9 mouse cellular contexts compared by ENCODE assay signal in the genomic region with DNA sequence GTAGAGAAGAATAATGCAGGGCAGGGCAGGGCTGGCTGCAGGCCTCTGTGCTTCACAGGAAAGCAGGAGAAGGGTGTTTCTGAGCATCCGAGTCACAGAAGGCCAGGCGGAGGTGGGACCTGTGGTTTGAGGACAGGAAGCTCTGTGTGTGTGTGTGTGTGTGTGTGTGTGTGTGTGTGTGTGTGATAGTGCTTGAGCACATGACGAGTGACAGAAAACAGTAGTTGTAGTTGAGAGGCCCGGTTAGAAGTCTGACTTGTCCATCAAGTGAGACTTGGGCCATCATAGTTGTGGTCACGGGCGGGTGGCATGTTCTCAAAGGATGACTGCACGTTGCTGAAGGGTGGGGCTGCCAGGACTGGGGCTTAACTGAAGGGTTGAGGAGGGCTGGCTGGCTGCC. TPM values are rescaled to one million over a fixed set of nuclear protein-coding genes. Genes with fewer than 3 reads are reported as not detected.
DNase-seq lines count a peak whose midpoint lies in the region; ATAC-seq and TF ChIP-seq lines count a peak whose summit lies in the region.
"Had no signal": no experiment of that assay in that cellular context is flagged by ENCODE, and none has a peak within 500 bp of the region (broad histone marks: within the 10 kb centered on the region; RNA-seq: fewer than 3 reads in every experiment).

No protein-coding gene starts in this region.

- no peak for TF ChIP-seq EP300 in liver, embryonic 14.5 days (IDR thresholded peaks at IDR 0.05; ENCODE audit: low read depth)

- H3K4me2 ChIP-seq in liver, embryonic 14.5 days (ENCODE audit: low read depth): no peak overlapping the region
- no peak overlapping the region for H3K4me2 ChIP-seq in hindbrain, embryonic 16.5 days (ENCODE audit: low read length)

- no peaks in the 10 kb centered on the region for H3K27me3 ChIP-seq in G1E (ENCODE audit: insufficient read depth, low read length)
- no peaks in the 10 kb centered on the region for H3K27me3 ChIP-seq in liver, embryonic 14.5 days (ENCODE audit: control insufficient read depth, insufficient read depth, low read length)
- H3K27me3 ChIP-seq in hindbrain, embryonic 16.5 days (replicated peaks; ENCODE audit: control insufficient read depth, insufficient read depth, low read length): no peaks in the 10 kb centered on the region

- H3K27ac ChIP-seq in liver, embryonic 14.5 days: no peak overlapping the region
- H3K27ac ChIP-seq in hindbrain, embryonic 16.5 days (ENCODE audit: low read depth, low read length): no peak overlapping the region
- H3K27ac ChIP-seq: heart, adult 2 months had no signal

- H3K36me3 ChIP-seq in G1E (replicated peaks): peaks cover 97% of the 10 kb centered on the region
- H3K36me3 ChIP-seq in liver, embryonic 14.5 days (replicated peaks; ENCODE audit: control insufficient read depth, insufficient read depth, low read depth): peaks cover 76% of the 10 kb centered on the region
- peaks cover 52% of the 10 kb centered on the region for H3K36me3 ChIP-seq in hindbrain, embryonic 16.5 days (ENCODE audit: control insufficient read depth, insufficient read depth, low read length)

- no peak overlapping the region for H3K9ac ChIP-seq in liver, embryonic 14.5 days (replicated peaks)
- H3K9ac ChIP-seq in hindbrain, embryonic 16.5 days (ENCODE audit: low read depth, low read length): no peak overlapping the region

- ATAC-seq in G1E (ENCODE audit: extremely low read depth, insufficient number of reproducible peaks, low FRiP score, poor library complexity, severe bottlenecking): peak; percentile 79
- ATAC-seq in liver, embryonic 14.5 days (ENCODE audit: insufficient read depth): peak; percentile 57; the same call in 1 of the 2 replicates
- no peak for ATAC-seq in hindbrain, embryonic 16.5 days
- ATAC-seq in frontal cortex, adult (ENCODE audit: low TSS enrichment): no peak

- no peaks in the 10 kb centered on the region for H3K9me3 ChIP-seq in G1E (replicated peaks)
- no peaks in the 10 kb centered on the region for H3K9me3 ChIP-seq in liver, embryonic 14.5 days (ENCODE audit: control insufficient read depth, low read length)
- H3K9me3 ChIP-seq in hindbrain, embryonic 16.5 days (ENCODE audit: control insufficient read depth, low read length): no peaks in the 10 kb centered on the region

- peaks cover 26% of the 10 kb centered on the region for H3K4me1 ChIP-seq in G1E (ENCODE audit: insufficient read depth, low read depth, low read length)
- peaks cover 0 to 3% of the 10 kb centered on the region in 2 experiments; a peak in 2 of 4 replicates for H3K4me1 ChIP-seq in liver, embryonic 14.5 days (replicated peaks; ENCODE audit: control insufficient read depth in 2 of 2, insufficient read depth in 2 of 2, low read length in 1 of 2)
- H3K4me1 ChIP-seq in hindbrain, embryonic 16.5 days (ENCODE audit: control insufficient read depth, insufficient read depth, low read depth, low read length): no peaks in the 10 kb centered on the region

- no peak for TF ChIP-seq CTCF in G1E (IDR thresholded peaks at IDR 0.05; ENCODE audit: low read depth, low read length)
- TF ChIP-seq CTCF in liver, embryonic 14.5 days (IDR thresholded peaks at IDR 0.05; ENCODE audit: low read depth): no peak

- H3K4me3 ChIP-seq in G1E (ENCODE audit: low read depth, low read length): no peak overlapping the region; the same call in 1 of the 2 replicates
- no peak overlapping the region for H3K4me3 ChIP-seq in liver, embryonic 14.5 days (ENCODE audit: insufficient read depth in 1 of 2, low read depth in 2 of 2, low read length in 2 of 2)
- H3K4me3 ChIP-seq in hindbrain, embryonic 16.5 days (ENCODE audit: low read length): no peak overlapping the region
- H3K4me3 ChIP-seq: heart, adult 2 months had no signal

- DNase-seq in B cell, adult 2 months: peak; percentile 58 to 65
- peak; percentile 66 for DNase-seq in G1E (ENCODE audit: low spot score)
- no peak for DNase-seq in liver, embryonic 14.5 days (ENCODE audit: low read depth in 3 of 3, low spot score in 3 of 3)
- DNase-seq in spleen, adult 12 weeks (ENCODE audit: low spot score): peak; percentile 25
- no peak for DNase-seq in cerebellum, adult 8-10 months

- WGBS in liver, embryonic 14.5 days (ENCODE audit: insufficient replicate concordance): 26% methylated on average over 7 of the region's 7 CpGs
- 91% methylated on average over 7 of the region's 7 CpGs for WGBS in hindbrain, embryonic 16.5 days

RNA-seq across cellular contexts. Expression of gene Usp48, which starts 16.1 kb away (rescaled TPM):
- 152 and 206 TPM in 2 replicates for total RNA-seq in G1E (2014; fragmentation: Nextera tagmentation)
- 126 and 137 TPM in 2 replicates for total RNA-seq in G1E (2017)
- polyA plus RNA-seq in G1E (2012): 30.1 and 71.2 TPM in 2 replicates
- polyA plus RNA-seq in liver, embryonic 14.5 days (2012; rRNA removed): 20.2 and 27.4 TPM in 2 replicates
- polyA plus RNA-seq in liver, embryonic 14.5 days (2014; fragmentation: Nextera tagmentation; extraction: Ambion mirVana): 25.9 and 29.6 TPM in 2 replicates
- polyA plus RNA-seq in hindbrain, embryonic 16.5 days (2015; fragmentation: Nextera tagmentation; extraction: Ambion mirVana): 55.7 and 60.7 TPM in 2 replicates

RNA-seq across cellular contexts. Expression of gene Ldlrad2, which starts 35.3 kb away (rescaled TPM):
- total RNA-seq in G1E (2014; fragmentation: Nextera tagmentation): not detected in 2 replicates
- not detected in 2 replicates for total RNA-seq in G1E (2017)
- not detected in 2 replicates for polyA plus RNA-seq in G1E (2012)
- polyA plus RNA-seq in liver, embryonic 14.5 days (2012; rRNA removed): not detected in 2 replicates
- polyA plus RNA-seq in liver, embryonic 14.5 days (2014; fragmentation: Nextera tagmentation; extraction: Ambion mirVana): not detected in 2 replicates
- 0.57 and 0.99 TPM in 2 replicates for polyA plus RNA-seq in hindbrain, embryonic 16.5 days (2015; fragmentation: Nextera tagmentation; extraction: Ambion mirVana)
- total RNA-seq: heart, adult 2 months had no signal
- polyA plus RNA-seq: heart, adult 2 months; large intestine, adult 2 months had no signal

RNA-seq across cellular contexts. Expression of gene Rap1gap, which starts 54.8 kb away (rescaled TPM):
- total RNA-seq in G1E (2014; fragmentation: Nextera tagmentation) (not detected in 2 replicates), G1E (2017) (not detected in 2 replicates)
- not detected in 2 replicates for polyA plus RNA-seq in G1E (2012)
- polyA plus RNA-seq in liver, embryonic 14.5 days (2012; rRNA removed): 2.7 and 3.1 TPM in 2 replicates
- polyA plus RNA-seq in liver, embryonic 14.5 days (2014; fragmentation: Nextera tagmentation; extraction: Ambion mirVana): 1.6 and 1.7 TPM in 2 replicates
- 119 and 120 TPM in 2 replicates for polyA plus RNA-seq in hindbrain, embryonic 16.5 days (2015; fragmentation: Nextera tagmentation; extraction: Ambion mirVana)

Comparison
In these comparisons a context has a peak if more than half of its experiments do, and no peak if none do; other contexts are left out.
1. DNase-seq: peak in B cell, adult 2 months (2 of 2), G1E (single experiment) and spleen, adult 12 weeks (single experiment); none in liver, embryonic 14.5 days (0 of 3) and cerebellum, adult 8-10 months (single experiment).
2. ATAC-seq: peak in G1E (single experiment) and liver, embryonic 14.5 days (single experiment); none in hindbrain, embryonic 16.5 days (single experiment) and frontal cortex, adult (single experiment).
3. RNA of gene Rap1gap, which starts 54.8 kb away (polyA plus RNA-seq): 119 to 120 TPM in hindbrain, embryonic 16.5 days; 1.6 to 3.1 TPM in liver, embryonic 14.5 days and not detected in G1E; every median in the first group is over 10 times any median in the second.